Mouse (Mus musculus): ENCODE results near the gene March9. TPM values are rescaled to one million over a fixed set of nuclear protein-coding genes. Genes with fewer than 3 reads are reported as not detected.

March9 gene
- total and polyA plus RNA-seq, 3 experiments: 2.1 to 5.2 TPM; not detected in 1

- Histone ChIP-seq H3K4me3 (ENCODE audit: control insufficient read depth in 1 of 2, insufficient read depth in 1 of 2, low read depth in 2 of 2, low read length in 2 of 2) (peak overlapping the region; percentile 89 to 93), H3K36me3 (ENCODE audit: control insufficient read depth in 1 of 2, insufficient read depth in 2 of 2, low read length in 2 of 2) (peaks cover 14 to 34% of the 10 kb centered on the region in 2 experiments), H3K79me2 (ENCODE audit: control insufficient read depth, insufficient read depth, low read length, poor library complexity) (peaks cover 25% of the 10 kb centered on the region), H3K9ac (ENCODE audit: control insufficient read depth, low read depth, low read length, poor library complexity, severe bottlenecking) (peak overlapping the region; percentile 90), H3K4me1 (ENCODE audit: control insufficient read depth in 1 of 2, insufficient read depth in 2 of 2, low read length in 2 of 2) (peaks cover 3 to 17% of the 10 kb centered on the region in 2 experiments), H3K27me3 (ENCODE audit: control insufficient read depth in 1 of 2, insufficient read depth in 2 of 2, low read length in 2 of 2) (no peaks in the 10 kb centered on the region), H3K9me3 (replicated peaks; ENCODE audit: insufficient read depth, low read length) (no peaks in the 10 kb centered on the region), H3K27ac (ENCODE audit: control insufficient read depth, low read depth, low read length) (peak overlapping the region; percentile 80)
- TF ChIP-seq SIN3A (IDR thresholded peaks at IDR 0.05; ENCODE audit: low read length) (0 out of 2 replicates have a peak, but pooled peaks have one; percentile 11), USF1 (IDR thresholded peaks at IDR 0.05; ENCODE audit: low read depth, low read length) (no peak), GABPA (IDR thresholded peaks at IDR 0.05; ENCODE audit: low read depth, low read length) (no peak), POLR2A (IDR thresholded peaks at IDR 0.05; ENCODE audit: control insufficient read depth in 1 of 2, insufficient read depth in 1 of 2, low read depth in 1 of 2, low read length in 2 of 2, poor library complexity in 1 of 2) (peak in 1 of 2 experiments; percentile 17; a peak in 1 of 4 replicates), ZKSCAN1 (IDR thresholded peaks at IDR 0.05; ENCODE audit: low read depth, low read length) (0 out of 2 replicates have a peak, but pooled peaks have one; percentile 10), NELFE (IDR thresholded peaks at IDR 0.05; ENCODE audit: low read depth, low read length) (no peak), JUND (IDR thresholded peaks at IDR 0.05; ENCODE audit: low read depth, low read length) (no peak), MXI1 (IDR thresholded peaks at IDR 0.05; ENCODE audit: low read depth, low read length) (peak; percentile 34)
- DNase-seq (ENCODE audit: low read depth, low spot score): peak; percentile 69
Measured at GRCm38 (mm10) chr10:127069281-127070189, 9.6 kb upstream of the March9 start.

GRCm38 (mm10) chr10:127068360-127069038 lies 8.5 kb upstream of the March9 start:
- no peaks in the 10 kb centered on the region for H3K9me3 ChIP-seq (replicated peaks; ENCODE audit: insufficient read depth, low read length)
- H3K79me2 ChIP-seq (ENCODE audit: control insufficient read depth, insufficient read depth, low read length, poor library complexity): peaks cover 35% of the 10 kb centered on the region
- H3K4me3 ChIP-seq (ENCODE audit: control insufficient read depth in 1 of 2, insufficient read depth in 1 of 2, low read depth in 2 of 2, low read length in 2 of 2): peak overlapping the region; percentile 89 to 93
- H3K4me1 ChIP-seq (ENCODE audit: control insufficient read depth in 1 of 2, insufficient read depth in 2 of 2, low read length in 2 of 2): peaks cover 3 to 18% of the 10 kb centered on the region in 2 experiments
- no peaks in the 10 kb centered on the region for H3K27me3 ChIP-seq (ENCODE audit: control insufficient read depth in 1 of 2, insufficient read depth in 2 of 2, low read length in 2 of 2)
- peak; percentile 56 for DNase-seq (ENCODE audit: low read depth, low spot score)
- H3K9ac ChIP-seq (ENCODE audit: control insufficient read depth, low read depth, low read length, poor library complexity, severe bottlenecking): peak overlapping the region; percentile 90
- peaks cover 14 to 34% of the 10 kb centered on the region in 2 experiments for H3K36me3 ChIP-seq (ENCODE audit: control insufficient read depth in 1 of 2, insufficient read depth in 2 of 2, low read length in 2 of 2)
- peak overlapping the region; percentile 80 for H3K27ac ChIP-seq (ENCODE audit: control insufficient read depth, low read depth, low read length)
- TF ChIP-seq ZMIZ1 (IDR thresholded peaks at IDR 0.05; ENCODE audit: low read depth, low read length) (peak; percentile 70), MAX (IDR thresholded peaks at IDR 0.05; ENCODE audit: low read length) (no peak), TCF12 (IDR thresholded peaks at IDR 0.05; ENCODE audit: low read depth, low read length) (no peak), CHD2 (IDR thresholded peaks at IDR 0.05; ENCODE audit: low read length) (peak; percentile 29; the same call in 1 of the 2 replicates), ZKSCAN1 (IDR thresholded peaks at IDR 0.05; ENCODE audit: low read depth, low read length) (0 out of 2 replicates have a peak, but pooled peaks have one; percentile 1), SMC3 (IDR thresholded peaks at IDR 0.05; ENCODE audit: low read depth, low read length) (no peak), SIN3A (IDR thresholded peaks at IDR 0.05; ENCODE audit: low read length) (no peak), POLR2AphosphoS2 (IDR thresholded peaks at IDR 0.05; ENCODE audit: low read length) (peak; percentile 95), USF2 (IDR thresholded peaks at IDR 0.05; ENCODE audit: borderline replicate concordance in 1 of 2, insufficient read depth in 1 of 2, low read depth in 1 of 2, low read length in 2 of 2) (no peak), MXI1 (IDR thresholded peaks at IDR 0.05; ENCODE audit: low read depth, low read length) (no peak), EP300 (IDR thresholded peaks at IDR 0.05; ENCODE audit: low read depth in 1 of 2, low read length in 2 of 2) (no peak), MYB (IDR thresholded peaks at IDR 0.05; ENCODE audit: low read depth, low read length) (no peak), NELFE (IDR thresholded peaks at IDR 0.05; ENCODE audit: low read depth, low read length) (no peak), CHD1 (IDR thresholded peaks at IDR 0.05; ENCODE audit: low read depth, low read length) (no peak), RAD21 (IDR thresholded peaks at IDR 0.05; ENCODE audit: low read depth, low read length) (no peak), TAL1 (IDR thresholded peaks at IDR 0.05; ENCODE audit: low read length) (no peak), ZNF384 (IDR thresholded peaks at IDR 0.05; ENCODE audit: low read depth, low read length) (no peak), E2F4 (IDR thresholded peaks at IDR 0.05; ENCODE audit: borderline replicate concordance, low read depth, low read length) (no peak), UBTF (IDR thresholded peaks at IDR 0.05; ENCODE audit: borderline replicate concordance, insufficient read depth, low read depth, low read length) (no peak), ELF1 (IDR thresholded peaks at IDR 0.05; ENCODE audit: low read depth, low read length) (no peak), GATA1 (IDR thresholded peaks at IDR 0.05; ENCODE audit: low read depth, low read length) (peak; percentile 63; the same call in 1 of the 2 replicates), GABPA (IDR thresholded peaks at IDR 0.05; ENCODE audit: low read depth, low read length) (no peak), TBP (IDR thresholded peaks at IDR 0.05; ENCODE audit: low read depth, low read length) (no peak), MEF2A (IDR thresholded peaks at IDR 0.05; ENCODE audit: extremely low read depth, insufficient replicate concordance, low read depth, low read length, poor library complexity, severe bottlenecking) (no peak), USF1 (IDR thresholded peaks at IDR 0.05; ENCODE audit: low read depth, low read length) (no peak)
